Mouse (Mus musculus): ENCODE data around the gene Sfswap. TPM values are rescaled to one million over a fixed set of nuclear protein-coding genes. Genes with fewer than 3 reads are reported as not detected.

Sfswap gene
- polyA plus RNA-seq, 1 experiment from 2014 or later, result 52.8 TPM

GRCm38 (mm10) chr5:129568596-129568995 lies 67.6 kb downstream of the Sfswap start:
- no peaks in the 10 kb centered on the region for H3K27me3 ChIP-seq
- no peak overlapping the region for H3K27ac ChIP-seq (replicated peaks)
- WGBS, result 94% methylated on average over 4 of the region's 4 CpGs
- no peak for ATAC-seq (ENCODE audit: low FRiP score, low read depth)
- H3K4me2 ChIP-seq, result no peak overlapping the region
- no peaks in the 10 kb centered on the region for H3K9me3 ChIP-seq
- H3K4me1 ChIP-seq (replicated peaks), result no peaks in the 10 kb centered on the region
- peaks cover 77% of the 10 kb centered on the region for H3K36me3 ChIP-seq
- H3K9ac ChIP-seq, result no peak overlapping the region
- H3K4me3 ChIP-seq, result no peak overlapping the region

- H3K27ac ChIP-seq (replicated peaks), result no peak overlapping the region
- H3K4me2 ChIP-seq, result no peak overlapping the region
- H3K4me1 ChIP-seq (replicated peaks), result peaks cover 6% of the 10 kb centered on the region; the same call in 1 of the 2 replicates
- H3K27me3 ChIP-seq, result peaks cover 16% of the 10 kb centered on the region; the same call in 1 of the 2 replicates
- 45% methylated on average over 12 of the region's 12 CpGs for WGBS
- ATAC-seq (ENCODE audit: low FRiP score, low read depth), result no peak
- H3K9me3 ChIP-seq, result no peaks in the 10 kb centered on the region
- no peaks in the 10 kb centered on the region for H3K36me3 ChIP-seq
- H3K9ac ChIP-seq, result no peak overlapping the region
- H3K4me3 ChIP-seq, result no peak overlapping the region
These were observed 77.2 kb downstream of the Sfswap start for GRCm38 (mm10) chr5:129578201-129578600.

- Histone ChIP-seq H3K4me1 (replicated peaks) (peaks cover 15% of the 10 kb centered on the region; the same call in 1 of the 2 replicates), H3K36me3 (no peaks in the 10 kb centered on the region), H3K9ac (no peak overlapping the region), H3K27me3 (peaks cover 16% of the 10 kb centered on the region; the same call in 1 of the 2 replicates), H3K4me3 (no peak overlapping the region), H3K4me2 (no peak overlapping the region), H3K9me3 (no peaks in the 10 kb centered on the region), H3K27ac (replicated peaks) (no peak overlapping the region)
- no peak for ATAC-seq (ENCODE audit: low FRiP score, low read depth)
- WGBS, result 35% methylated on average over 6 of the region's 6 CpGs
These were observed 79.0 kb downstream of the Sfswap start for GRCm38 (mm10) chr5:129580046-129580445.

- 81% methylated on average over 9 of the region's 9 CpGs for WGBS
These were observed 79.6 kb downstream of the Sfswap start for GRCm38 (mm10) chr5:129580572-129580971.

GRCm38 (mm10) chr5:129581015-129581414 lies 80.0 kb downstream of the Sfswap start:
- Histone ChIP-seq H3K9me3 (no peaks in the 10 kb centered on the region), H3K36me3 (no peaks in the 10 kb centered on the region), H3K27me3 (peaks cover 16% of the 10 kb centered on the region; the same call in 1 of the 2 replicates), H3K4me3 (no peak overlapping the region), H3K9ac (no peak overlapping the region), H3K27ac (replicated peaks) (no peak overlapping the region), H3K4me2 (no peak overlapping the region), H3K4me1 (replicated peaks) (peaks cover 25% of the 10 kb centered on the region)
- WGBS, result 74% methylated on average over 7 of the region's 7 CpGs
- ATAC-seq (ENCODE audit: low FRiP score, low read depth), result no peak

More at GRCm38 (mm10) chr5:129580572-129580971, 79.6 kb downstream of the Sfswap start:
- Histone ChIP-seq H3K4me1 (replicated peaks) (peaks cover 20% of the 10 kb centered on the region; the same call in 1 of the 2 replicates), H3K36me3 (no peaks in the 10 kb centered on the region), H3K4me2 (no peak overlapping the region), H3K9ac (no peak overlapping the region), H3K27ac (replicated peaks) (no peak overlapping the region), H3K27me3 (peaks cover 16% of the 10 kb centered on the region; the same call in 1 of the 2 replicates), H3K9me3 (no peaks in the 10 kb centered on the region), H3K4me3 (no peak overlapping the region)
- ATAC-seq (ENCODE audit: low FRiP score, low read depth), result no peak

GRCm38 (mm10) chr5:129583331-129583730 lies 82.3 kb downstream of the Sfswap start:
- Histone ChIP-seq H3K4me2 (peak overlapping the region; percentile 84), H3K4me1 (replicated peaks) (peaks cover 30% of the 10 kb centered on the region), H3K9ac (peak overlapping the region; percentile 69), H3K4me3 (peak overlapping the region; percentile 62), H3K27ac (replicated peaks) (no peak overlapping the region), H3K36me3 (no peaks in the 10 kb centered on the region), H3K27me3 (peaks cover 16% of the 10 kb centered on the region; the same call in 1 of the 2 replicates), H3K9me3 (no peaks in the 10 kb centered on the region)
- no peak for ATAC-seq (ENCODE audit: low FRiP score, low read depth)
- 4% methylated on average over 12 of the region's 12 CpGs for WGBS

- Histone ChIP-seq H3K27ac (replicated peaks) (peak within 1 kb of the TSS; percentile 69; the same call in 1 of the 2 replicates), H3K4me2 (peak within 1 kb of the TSS; percentile 84), H3K9me3 (no peaks in the 10 kb centered on the region), H3K27me3 (peaks cover 16% of the 10 kb centered on the region; the same call in 1 of the 2 replicates), H3K4me1 (replicated peaks) (peaks cover 29% of the 10 kb centered on the region), H3K9ac (peak within 1 kb of the TSS; percentile 69), H3K36me3 (no peaks in the 10 kb centered on the region), H3K4me3 (peak within 1 kb of the TSS; percentile 62)
- peak; percentile 93 for ATAC-seq (ENCODE audit: low FRiP score, low read depth)
- under 1% methylated on average over 80 of the region's 80 CpGs for WGBS
These were observed 83.0 kb downstream of the Sfswap start, which contains the start of gene Mmp17 for GRCm38 (mm10) chr5:129583761-129584582. Gene Mmp17, plus strand, starts transcription at chr5:129584169.

- WGBS, result under 1% methylated on average over 76 of the region's 76 CpGs
These were observed 83.8 kb downstream of the Sfswap start for GRCm38 (mm10) chr5:129584583-129585541.

GRCm38 (mm10) chr5:129586016-129586415 lies 85.0 kb downstream of the Sfswap start:
- H3K27me3 ChIP-seq, result peaks cover 16% of the 10 kb centered on the region; the same call in 1 of the 2 replicates
- H3K36me3 ChIP-seq, result no peaks in the 10 kb centered on the region
- peaks cover 38% of the 10 kb centered on the region for H3K4me1 ChIP-seq (replicated peaks)
- no peaks in the 10 kb centered on the region for H3K9me3 ChIP-seq
- peak; percentile 43 for ATAC-seq (ENCODE audit: low FRiP score, low read depth)
- peak overlapping the region; percentile 62 for H3K4me3 ChIP-seq
- H3K27ac ChIP-seq (replicated peaks), result 0 out of 2 replicates have a peak overlapping the region, but pooled peaks have one; percentile 23
- under 1% methylated on average over 17 of the region's 17 CpGs for WGBS
- H3K9ac ChIP-seq, result peak overlapping the region; percentile 30
- H3K4me2 ChIP-seq, result peak overlapping the region; percentile 84

More at GRCm38 (mm10) chr5:129584583-129585541, 83.8 kb downstream of the Sfswap start:
- Histone ChIP-seq H3K27ac (replicated peaks) (no peak overlapping the region), H3K9ac (peak overlapping the region; percentile 69), H3K36me3 (no peaks in the 10 kb centered on the region), H3K4me1 (replicated peaks) (peaks cover 29% of the 10 kb centered on the region), H3K27me3 (peaks cover 16% of the 10 kb centered on the region; the same call in 1 of the 2 replicates), H3K4me3 (peak overlapping the region; percentile 62), H3K4me2 (peak overlapping the region; percentile 84), H3K9me3 (no peaks in the 10 kb centered on the region)
- peak; percentile 14; the same call in 1 of the 2 replicates for ATAC-seq (ENCODE audit: low FRiP score, low read depth)

- H3K27me3 ChIP-seq, result peaks cover 12% of the 10 kb centered on the region; the same call in 1 of the 2 replicates
- H3K4me2 ChIP-seq, result peak overlapping the region; percentile 84
- peak overlapping the region; percentile 62 for H3K4me3 ChIP-seq
- peaks cover 42% of the 10 kb centered on the region for H3K4me1 ChIP-seq (replicated peaks)
- H3K9me3 ChIP-seq, result no peaks in the 10 kb centered on the region
- peak overlapping the region; percentile 30 for H3K9ac ChIP-seq
- H3K36me3 ChIP-seq, result no peaks in the 10 kb centered on the region
- no peak for ATAC-seq (ENCODE audit: low FRiP score, low read depth)
- WGBS, result 31% methylated on average over 13 of the region's 13 CpGs
- peak overlapping the region; percentile 23; the same call in 1 of the 2 replicates for H3K27ac ChIP-seq (replicated peaks)
These were observed 85.5 kb downstream of the Sfswap start for GRCm38 (mm10) chr5:129586471-129586870.

- Histone ChIP-seq H3K9ac (no peak overlapping the region), H3K36me3 (no peaks in the 10 kb centered on the region), H3K9me3 (no peaks in the 10 kb centered on the region), H3K27me3 (no peaks in the 10 kb centered on the region; the same call in 1 of the 2 replicates), H3K4me1 (replicated peaks) (peaks cover 25% of the 10 kb centered on the region), H3K27ac (replicated peaks) (no peak overlapping the region), H3K4me3 (no peak overlapping the region), H3K4me2 (0 out of 2 replicates have a peak overlapping the region, but pooled peaks have one; percentile 1)
- 8% methylated on average over 11 of the region's 11 CpGs for WGBS
- 0 out of 2 replicates have a peak, but pooled peaks have one; percentile 33 for ATAC-seq (ENCODE audit: low FRiP score, low read depth)
These were observed 89.9 kb downstream of the Sfswap start for GRCm38 (mm10) chr5:129590915-129591314.
